Mouse (Mus musculus) C2C12 (cell line): ENCODE results near the gene Saysd1. TPM values are rescaled to one million over a fixed set of nuclear protein-coding genes. Genes with fewer than 3 reads are reported as not detected.
A peak's percentile ranks its signal among the peaks of the same experiment; 100 is the strongest.

Source experiments
- H3K27me3 ChIP-seq: one replicate; pipeline ENCODE4 v1.6.1; 2011; ENCODE audit not compliant: control insufficient read depth, insufficient read depth, insufficient read length
- H3K36me3 ChIP-seq: one replicate; pipeline ENCODE4 v1.6.1; 2011; ENCODE audit not compliant: control insufficient read depth, insufficient read depth
- H3K4me3 ChIP-seq: one replicate; pipeline ENCODE4 v1.5.1; 2011; ENCODE audit warnings: mild to moderate bottlenecking, control low read depth; ENCODE audit not compliant: poor library complexity, insufficient read depth, severe bottlenecking
- H3K79me2 ChIP-seq: one replicate; pipeline ENCODE4 v1.6.1; 2011; ENCODE audit not compliant: control insufficient read depth, insufficient read depth
- H3K79me3 ChIP-seq: one replicate; pipeline ENCODE4 v1.6.1; 2011; ENCODE audit warnings: low read depth, control low read depth
- H3ac ChIP-seq: one replicate; pipeline ENCODE3; 2011; ENCODE audit warnings: low read depth; ENCODE audit not compliant: control insufficient read depth, insufficient read length
- CEBPB ChIP-seq: IDR thresholded peaks from one replicate; pipeline ENCODE4 v1.6.1; 2011; ENCODE audit warnings: low read depth, mild to moderate bottlenecking, control low read depth, moderate library complexity
- CTCF ChIP-seq: IDR thresholded peaks from one replicate; pipeline ENCODE4 v1.5.1; 2011; ENCODE audit not compliant: control insufficient read depth, insufficient read depth, insufficient read length
- FOSL1 ChIP-seq: IDR thresholded peaks from one replicate; pipeline ENCODE4 v1.8.0; 2011; ENCODE audit warnings: mild to moderate bottlenecking, low read length; ENCODE audit not compliant: poor library complexity, insufficient read depth, severe bottlenecking
- MAX ChIP-seq: IDR thresholded peaks from one replicate; pipeline ENCODE4 v1.6.1; 2011; ENCODE audit warnings: mild to moderate bottlenecking, control low read depth
- MYOD1 ChIP-seq: IDR thresholded peaks from one replicate; pipeline ENCODE4 v1.6.1; 2011; ENCODE audit warnings: low read depth; ENCODE audit not compliant: control insufficient read depth, insufficient read length
- MYOG ChIP-seq: IDR thresholded peaks from one replicate; pipeline ENCODE4 v1.6.1; 2011; ENCODE audit not compliant: control insufficient read depth, insufficient read length; ENCODE audit errors: extremely low read depth
- USF1 ChIP-seq: IDR thresholded peaks from one replicate; pipeline ENCODE4 v1.6.1; 2011; ENCODE audit warnings: low read depth, mild to moderate bottlenecking, control low read depth, moderate library complexity
- polyA plus RNA-seq: library from polyadenylated mRNA; unstranded; fragments of >200 nt; fragmentation: generic; extraction: Trizol; gene quantifications from one replicate; pipeline ENCODE4 v1.2.1, GENCODE M21; 2012; ENCODE audit warnings: missing spikeins

Saysd1 gene
- polyA plus RNA-seq, 1 experiment: 8.0 TPM

DNA sequence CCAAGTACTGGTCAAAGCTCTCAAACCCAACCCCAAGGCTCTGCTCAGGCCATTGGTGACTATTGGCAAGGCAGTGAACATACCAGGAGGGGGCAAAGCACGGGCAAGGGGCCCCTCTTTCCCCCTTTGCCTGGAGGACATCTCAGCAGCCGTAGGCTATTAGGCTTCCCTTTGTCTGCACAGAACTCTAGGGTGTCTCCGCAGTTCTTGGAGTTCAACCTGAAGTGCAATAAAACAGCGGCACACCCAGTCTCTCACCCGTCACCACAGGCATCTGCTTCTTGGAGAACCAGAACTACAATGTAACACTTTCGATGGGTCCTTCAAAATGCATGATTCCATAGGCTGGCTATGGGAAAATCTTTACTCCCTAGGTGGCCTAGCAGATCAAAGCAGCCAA is 10.2 kb downstream of the Saysd1 start:
- Histone ChIP-seq H3K27me3 (no peaks in the 10 kb centered on the region), H3ac (no peak overlapping the region), H3K4me3 (no peak overlapping the region), H3K79me2 (no peaks in the 10 kb centered on the region), H3K36me3 (no peaks in the 10 kb centered on the region), H3K79me3 (no peaks in the 10 kb centered on the region)
- TF ChIP-seq CEBPB (no peak), USF1 (no peak), FOSL1 (no peak), MAX (no peak), CTCF (no peak), MYOG (no peak), MYOD1 (no peak)

DNA sequence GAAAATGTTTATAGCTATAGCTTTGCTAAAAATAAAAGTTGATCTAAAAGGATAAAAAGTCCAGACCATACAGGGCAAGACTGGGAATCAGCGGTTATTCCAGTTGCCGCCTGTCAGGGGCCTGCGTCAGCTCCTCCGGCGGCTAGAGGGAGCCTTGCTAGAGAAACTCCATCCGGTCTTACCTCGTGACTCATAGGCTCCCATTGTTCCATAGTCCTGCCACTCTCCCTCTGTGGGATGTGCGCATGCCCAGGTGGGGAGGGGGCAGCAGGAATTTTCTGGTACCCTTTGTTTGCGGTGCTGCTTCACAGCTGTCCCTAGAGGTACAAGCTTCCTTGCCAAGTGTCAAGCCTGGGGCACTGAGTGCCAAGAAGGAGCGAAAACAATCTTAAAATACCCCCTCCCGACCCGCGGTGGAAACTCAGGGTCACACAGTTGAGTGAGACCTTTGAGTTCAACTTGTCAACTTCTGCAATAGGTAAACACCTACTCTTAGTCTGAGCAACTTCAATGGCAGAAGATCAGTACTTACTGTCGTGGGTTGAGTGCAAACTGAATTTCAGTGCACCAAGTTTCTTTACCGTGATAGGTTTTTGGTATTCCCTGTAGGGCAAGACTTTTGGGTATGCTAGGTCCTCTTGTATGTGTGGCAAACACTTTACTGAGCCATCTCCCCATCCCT is 10.8 kb downstream of the Saysd1 start:
- H3ac ChIP-seq: no peak overlapping the region
- H3K4me3 ChIP-seq: no peak overlapping the region
- H3K79me2 ChIP-seq: no peaks in the 10 kb centered on the region
- TF ChIP-seq MYOD1: no peak
- no peak for TF ChIP-seq MAX
- no peak for TF ChIP-seq MYOG
- TF ChIP-seq USF1: no peak
- TF ChIP-seq CTCF: no peak
- no peak for TF ChIP-seq CEBPB
- TF ChIP-seq FOSL1: no peak
- no peaks in the 10 kb centered on the region for H3K27me3 ChIP-seq
- H3K79me3 ChIP-seq: no peaks in the 10 kb centered on the region
- no peaks in the 10 kb centered on the region for H3K36me3 ChIP-seq

DNA sequence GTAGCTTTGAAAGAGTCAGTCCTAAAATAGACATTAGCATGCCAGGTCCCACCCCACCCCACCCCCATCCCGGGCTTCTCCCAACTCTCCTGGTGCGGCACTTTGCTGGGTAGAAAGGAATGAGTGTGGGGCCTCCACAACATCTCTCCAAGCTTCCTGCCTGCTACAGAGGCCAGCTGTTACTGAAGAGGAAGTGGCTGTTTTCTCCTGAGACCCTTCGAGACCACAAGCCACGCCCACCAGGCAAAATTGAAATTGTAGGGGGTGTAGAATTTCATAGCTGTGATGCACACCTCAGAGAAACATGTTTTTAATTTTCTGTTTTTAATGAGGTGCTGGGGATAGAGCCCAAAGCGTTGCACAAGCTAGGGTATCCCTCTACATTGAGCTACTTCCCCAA is 17.5 kb downstream of the Saysd1 start:
- no peak for TF ChIP-seq CEBPB
- TF ChIP-seq USF1: no peak
- TF ChIP-seq MYOG: no peak
- no peak for TF ChIP-seq MAX
- peak; percentile 54 for TF ChIP-seq MYOD1
- no peak for TF ChIP-seq CTCF
- no peak for TF ChIP-seq FOSL1
- H3K4me3 ChIP-seq: no peak overlapping the region
- no peaks in the 10 kb centered on the region for H3K36me3 ChIP-seq
- H3K79me3 ChIP-seq: no peaks in the 10 kb centered on the region
- no peaks in the 10 kb centered on the region for H3K79me2 ChIP-seq
- no peaks in the 10 kb centered on the region for H3K27me3 ChIP-seq
- no peak overlapping the region for H3ac ChIP-seq

DNA sequence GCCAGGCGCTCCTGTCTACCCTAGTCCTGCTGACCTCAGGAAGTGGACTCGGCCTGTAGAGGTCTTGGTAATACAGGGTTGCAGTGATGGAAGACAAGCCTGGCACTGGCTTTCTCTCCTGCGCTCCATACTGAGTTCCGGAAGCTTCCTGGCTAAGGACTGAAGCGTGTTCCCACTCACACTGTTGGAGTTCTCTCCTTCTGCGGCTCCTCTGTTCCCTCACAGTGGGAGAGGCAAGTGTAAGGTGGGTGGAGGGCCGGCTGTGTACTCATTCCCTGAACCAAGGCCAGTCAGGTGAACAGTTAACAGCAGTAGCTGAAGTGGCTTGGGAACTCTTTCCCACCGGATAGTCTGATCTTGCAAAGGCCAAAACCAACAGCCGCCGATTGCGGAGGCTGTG is 18.3 kb downstream of the Saysd1 start:
- Histone ChIP-seq H3K79me3 (no peaks in the 10 kb centered on the region), H3K36me3 (no peaks in the 10 kb centered on the region), H3K79me2 (no peaks in the 10 kb centered on the region), H3ac (no peak overlapping the region), H3K27me3 (no peaks in the 10 kb centered on the region), H3K4me3 (no peak overlapping the region)
- no peak for TF ChIP-seq MYOG
- no peak for TF ChIP-seq CTCF
- TF ChIP-seq MAX: no peak
- no peak for TF ChIP-seq MYOD1
- no peak for TF ChIP-seq CEBPB
- no peak for TF ChIP-seq USF1
- no peak for TF ChIP-seq FOSL1

DNA sequence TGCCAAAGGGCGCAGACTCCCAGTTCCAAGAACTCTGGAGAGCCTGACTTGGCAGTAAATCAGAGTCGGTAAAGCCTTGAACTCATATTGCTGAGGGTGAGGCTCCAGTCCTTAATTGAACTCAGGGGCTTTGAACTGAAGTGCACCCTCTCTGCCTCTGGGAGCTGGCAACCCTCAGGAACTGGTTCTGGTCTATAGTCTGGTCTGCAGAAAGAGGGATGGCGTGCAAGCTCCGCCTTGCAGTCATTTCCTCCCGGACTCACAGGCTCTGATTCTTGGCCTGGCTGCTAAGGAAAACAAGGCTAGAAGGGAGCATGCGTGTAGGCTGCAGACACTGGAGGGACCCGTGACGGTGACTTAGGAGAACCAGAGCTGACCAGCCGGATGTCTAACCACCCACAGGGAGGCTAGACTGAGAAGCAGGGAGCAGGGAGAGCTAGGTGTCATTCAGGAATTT is 22.2 kb downstream of the Saysd1 start:
- H3K79me2 ChIP-seq: no peaks in the 10 kb centered on the region
- no peaks in the 10 kb centered on the region for H3K79me3 ChIP-seq
- no peak overlapping the region for H3ac ChIP-seq
- no peak overlapping the region for H3K4me3 ChIP-seq
- no peaks in the 10 kb centered on the region for H3K36me3 ChIP-seq
- no peaks in the 10 kb centered on the region for H3K27me3 ChIP-seq
- no peak for TF ChIP-seq CEBPB
- no peak for TF ChIP-seq MYOD1
- no peak for TF ChIP-seq MAX
- no peak for TF ChIP-seq USF1
- no peak for TF ChIP-seq MYOG
- no peak for TF ChIP-seq CTCF
- no peak for TF ChIP-seq FOSL1

DNA sequence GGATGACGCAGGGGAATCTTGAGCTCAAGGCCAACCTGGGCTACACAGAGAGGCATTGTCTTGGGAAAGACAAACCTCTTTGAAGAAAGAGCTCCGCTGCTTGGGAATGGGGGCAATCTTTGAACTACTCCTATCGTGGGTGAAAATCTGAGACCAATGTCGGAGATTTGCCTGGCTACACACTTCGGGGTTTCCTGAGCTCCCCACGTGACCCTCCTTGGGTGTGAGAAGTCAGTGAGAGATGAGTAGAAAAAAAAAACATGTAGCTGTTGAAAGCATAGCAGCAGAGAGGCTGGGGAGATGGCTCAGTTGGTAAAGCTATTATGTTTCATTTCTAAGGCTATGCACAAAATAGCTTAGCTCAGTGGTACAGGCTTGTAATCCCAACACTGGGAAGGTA is 23.4 kb downstream of the Saysd1 start:
- no peaks in the 10 kb centered on the region for H3K79me3 ChIP-seq
- no peak overlapping the region for H3K4me3 ChIP-seq
- H3ac ChIP-seq: no peak overlapping the region
- no peaks in the 10 kb centered on the region for H3K27me3 ChIP-seq
- TF ChIP-seq USF1: no peak
- TF ChIP-seq MYOG: no peak
- no peak for TF ChIP-seq CEBPB
- TF ChIP-seq FOSL1: no peak
- TF ChIP-seq MAX: no peak
- TF ChIP-seq CTCF: no peak
- H3K79me2 ChIP-seq: no peaks in the 10 kb centered on the region
- H3K36me3 ChIP-seq: no peaks in the 10 kb centered on the region
